Mouse (Mus musculus): ENCODE results near the gene Ndufc1. TPM values are rescaled to one million over a fixed set of nuclear protein-coding genes. Genes with fewer than 3 reads are reported as not detected.
"Not testable (repeated sequence)": the region's sequence is repeated elsewhere in the genome, so short reads cannot be mapped to it uniquely, and the experiment has no call there.

The Ndufc1 gene
- polyA plus RNA-seq, 1 experiment from 2014 or later: 672 TPM

DNA sequence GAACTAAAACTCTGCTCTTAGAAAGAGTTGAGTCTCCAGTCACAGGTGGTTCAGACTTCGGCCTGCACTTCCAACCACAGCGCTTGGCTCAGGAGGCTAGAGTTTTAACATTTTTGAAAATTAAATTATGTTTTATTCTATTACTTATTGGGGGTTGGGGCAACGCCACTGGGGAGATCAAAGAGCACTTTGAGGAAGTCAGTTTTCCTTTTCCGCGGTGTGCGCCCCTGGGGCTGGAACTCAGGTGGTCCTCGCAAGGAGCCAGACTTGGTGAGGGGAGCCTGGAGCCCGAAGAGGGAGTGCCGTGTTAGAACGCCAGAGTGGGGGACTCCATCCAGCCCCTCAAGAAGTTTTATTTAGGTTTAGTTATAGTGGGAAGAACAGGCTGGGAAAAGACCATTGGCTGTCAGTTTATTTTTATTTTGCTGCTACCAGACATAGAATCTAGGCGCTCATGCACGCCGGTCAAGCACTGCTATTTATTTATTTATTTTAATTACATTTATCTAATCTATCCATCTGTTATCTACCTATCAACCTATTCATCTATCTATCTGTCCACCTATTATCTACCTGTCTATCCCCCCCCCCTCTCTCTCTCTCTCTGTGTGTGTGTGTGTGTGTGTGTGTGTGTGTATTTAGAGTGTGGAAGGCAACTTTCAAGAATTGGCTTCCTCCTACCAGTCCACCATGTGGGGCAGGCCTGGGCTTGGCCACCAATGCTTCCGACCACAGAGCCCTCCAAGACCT is 49.1 kb downstream of the Ndufc1 start:
- Histone ChIP-seq H3K9ac (replicated peaks; ENCODE audit: low read length) (no peak overlapping the region), H3K9me3 (ENCODE audit: low read length) (no peaks in the 10 kb centered on the region), H3K27ac (ENCODE audit: low read length) (no peak overlapping the region), H3K4me2 (replicated peaks; ENCODE audit: low read depth, low read length) (peak overlapping the region; percentile 81), H3K4me3 (ENCODE audit: low read length) (peak overlapping the region; percentile 64), H3K36me3 (ENCODE audit: insufficient read depth, low read length) (no peaks in the 10 kb centered on the region), H3K27me3 (ENCODE audit: insufficient read depth, low read length) (0 out of 2 replicates have a peak, but pooled peaks cover 3% of the 10 kb centered on the region), H3K4me1 (ENCODE audit: insufficient read depth, low read length) (peaks cover 18% of the 10 kb centered on the region)
- ATAC-seq (ENCODE audit: low FRiP score, low TSS enrichment): no peak
- 32% methylated on average over 14 of the region's 14 CpGs for WGBS

GRCm38 (mm10) chr3:51358660-51359557 is 49.9 kb downstream of the Ndufc1 start:
- ATAC-seq (ENCODE audit: low FRiP score, low TSS enrichment): peak; percentile 83
- no peaks in the 10 kb centered on the region for H3K9me3 ChIP-seq (ENCODE audit: low read length)
- H3K36me3 ChIP-seq (ENCODE audit: insufficient read depth, low read length): no peaks in the 10 kb centered on the region
- peak overlapping the region; percentile 81 for H3K4me2 ChIP-seq (replicated peaks; ENCODE audit: low read depth, low read length)
- WGBS: under 1% methylated on average over 50 of the region's 50 CpGs
- H3K4me1 ChIP-seq (ENCODE audit: insufficient read depth, low read length): peaks cover 14% of the 10 kb centered on the region
- H3K4me3 ChIP-seq (ENCODE audit: low read length): peak overlapping the region; percentile 64
- 0 out of 2 replicates have a peak, but pooled peaks cover 2% of the 10 kb centered on the region for H3K27me3 ChIP-seq (ENCODE audit: insufficient read depth, low read length)
- H3K27ac ChIP-seq (ENCODE audit: low read length): 0 out of 2 replicates have a peak overlapping the region, but pooled peaks have one; percentile 1
- H3K9ac ChIP-seq (replicated peaks; ENCODE audit: low read length): peak overlapping the region; percentile 71

DNA sequence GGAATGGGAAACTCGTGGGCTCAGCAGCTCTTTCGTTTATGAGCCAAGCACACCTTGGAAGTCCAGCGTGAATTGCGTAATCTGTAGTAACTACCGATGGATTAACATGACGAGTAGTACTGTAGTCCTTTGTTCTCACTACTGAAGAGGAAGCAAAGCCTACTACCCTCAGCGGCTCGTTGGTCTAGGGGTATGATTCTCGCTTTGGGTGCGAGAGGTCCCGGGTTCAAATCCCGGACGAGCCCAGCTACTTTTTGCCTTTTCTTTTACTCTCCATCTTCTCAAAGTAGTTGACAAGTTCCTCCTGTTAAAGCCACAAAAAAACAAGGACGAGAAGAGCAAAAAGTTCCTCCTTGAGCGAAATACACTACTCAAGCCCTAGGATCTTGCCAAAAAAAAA is 50.6 kb downstream of the Ndufc1 start:
- H3K27ac ChIP-seq (ENCODE audit: low read length): no peak overlapping the region
- H3K4me3 ChIP-seq (ENCODE audit: low read length): peak overlapping the region; percentile 64
- peak overlapping the region; percentile 71; the same call in 1 of the 2 replicates for H3K9ac ChIP-seq (replicated peaks; ENCODE audit: low read length)
- H3K4me2 ChIP-seq (replicated peaks; ENCODE audit: low read depth, low read length): peak overlapping the region; percentile 81
- H3K4me1 ChIP-seq (ENCODE audit: insufficient read depth, low read length): peaks cover 14% of the 10 kb centered on the region
- 1% methylated on average over 15 of the region's 15 CpGs for WGBS
- ATAC-seq (ENCODE audit: low FRiP score, low TSS enrichment): 0 out of 2 replicates have a peak, but pooled peaks have one; percentile 23
- no peaks in the 10 kb centered on the region for H3K27me3 ChIP-seq (ENCODE audit: insufficient read depth, low read length)
- H3K36me3 ChIP-seq (ENCODE audit: insufficient read depth, low read length): no peaks in the 10 kb centered on the region
- H3K9me3 ChIP-seq (ENCODE audit: low read length): no peaks in the 10 kb centered on the region

GRCm38 (mm10) chr3:51357624-51358023 is 51.2 kb downstream of the Ndufc1 start:
- whole genome bisulfite sequencing: 9% methylated on average over 14 of the region's 14 CpGs
- no peak overlapping the region for H3K27ac ChIP-seq (ENCODE audit: low read length)
- no peak for ATAC-seq (ENCODE audit: low FRiP score, low TSS enrichment)
- peak overlapping the region; percentile 81 for H3K4me2 ChIP-seq (replicated peaks; ENCODE audit: low read depth, low read length)
- H3K9me3 ChIP-seq (ENCODE audit: low read length): no peaks in the 10 kb centered on the region
- H3K27me3 ChIP-seq (ENCODE audit: insufficient read depth, low read length): no peaks in the 10 kb centered on the region
- H3K9ac ChIP-seq (replicated peaks; ENCODE audit: low read length): peak overlapping the region; percentile 56; the same call in 1 of the 2 replicates
- peak overlapping the region; percentile 64 for H3K4me3 ChIP-seq (ENCODE audit: low read length)
- peaks cover 14% of the 10 kb centered on the region for H3K4me1 ChIP-seq (ENCODE audit: insufficient read depth, low read length)
- no peaks in the 10 kb centered on the region for H3K36me3 ChIP-seq (ENCODE audit: insufficient read depth, low read length)

DNA sequence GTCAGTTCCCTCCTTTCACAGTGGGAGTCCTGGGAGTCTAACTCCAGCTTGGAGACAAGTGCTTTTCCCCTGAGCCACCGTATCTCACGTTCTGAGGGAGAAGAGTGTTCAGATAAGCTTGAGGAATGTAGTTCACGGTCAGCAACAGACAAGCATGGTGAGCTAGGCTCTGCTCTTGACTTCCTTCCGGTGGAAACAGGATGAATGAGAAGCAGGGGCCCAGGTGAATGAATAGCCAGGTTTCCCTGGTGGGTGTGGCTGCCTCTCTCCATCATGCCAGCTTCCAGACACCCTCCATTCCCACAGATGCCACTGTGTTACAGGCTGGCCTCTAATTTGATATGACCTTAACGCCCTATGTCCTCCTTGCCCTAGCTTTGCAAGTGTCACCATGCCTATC is 51.7 kb downstream of the Ndufc1 start:
- no peaks in the 10 kb centered on the region for H3K36me3 ChIP-seq (ENCODE audit: insufficient read depth, low read length)
- H3K9me3 ChIP-seq (ENCODE audit: low read length): no peaks in the 10 kb centered on the region
- H3K4me2 ChIP-seq (replicated peaks; ENCODE audit: low read depth, low read length): no peak overlapping the region; the same call in 1 of the 2 replicates
- 43% methylated on average over 5 of the region's 5 CpGs for WGBS
- no peak for ATAC-seq (ENCODE audit: low FRiP score, low TSS enrichment)
- peaks cover 14% of the 10 kb centered on the region for H3K4me1 ChIP-seq (ENCODE audit: insufficient read depth, low read length)
- no peak overlapping the region for H3K9ac ChIP-seq (replicated peaks; ENCODE audit: low read length)
- no peak overlapping the region for H3K4me3 ChIP-seq (ENCODE audit: low read length)
- H3K27me3 ChIP-seq (ENCODE audit: insufficient read depth, low read length): no peaks in the 10 kb centered on the region
- no peak overlapping the region for H3K27ac ChIP-seq (ENCODE audit: low read length)

DNA sequence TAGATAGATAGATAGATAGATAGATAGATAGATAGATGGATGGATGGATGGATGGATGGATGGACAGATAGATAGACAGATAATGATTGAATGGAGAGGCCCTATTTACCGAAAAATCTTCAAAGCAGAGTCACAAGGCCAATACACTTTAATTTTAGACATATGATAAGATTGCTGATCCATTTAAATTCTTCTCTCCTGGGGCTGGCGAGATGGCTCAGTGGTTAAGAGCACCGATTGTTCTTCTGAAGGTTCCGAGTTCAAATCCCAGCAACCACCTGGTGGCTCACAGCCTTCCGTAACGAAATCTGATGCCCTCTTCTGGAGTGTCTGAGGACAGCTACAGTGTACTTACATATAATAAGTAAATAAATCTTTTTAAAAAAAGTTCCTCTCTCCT is 53.8 kb downstream of the Ndufc1 start:
- 93% methylated on average over 6 of the region's 6 CpGs for WGBS
- not testable (repeated sequence) for ATAC-seq (ENCODE audit: low FRiP score, low TSS enrichment); H3K36me3 ChIP-seq (ENCODE audit: insufficient read depth, low read length); H3K4me2 ChIP-seq (replicated peaks; ENCODE audit: low read depth, low read length); H3K27me3 ChIP-seq (ENCODE audit: insufficient read depth, low read length); H3K9me3 ChIP-seq (ENCODE audit: low read length); H3K9ac ChIP-seq (replicated peaks; ENCODE audit: low read length); H3K27ac ChIP-seq (ENCODE audit: low read length); H3K4me3 ChIP-seq (ENCODE audit: low read length)
- H3K4me1 ChIP-seq (ENCODE audit: insufficient read depth, low read length): peaks cover 12% of the 10 kb centered on the region; the same call in 1 of the 2 replicates

Other genes with a start within 250 kb of the Ndufc1 start
- 7.2 and 7.9 TPM in 2 replicates for gene Noct, start 184.5 kb downstream of the Ndufc1 start, polyA plus RNA-seq (2015; fragmentation: Nextera tagmentation; extraction: Ambion mirVana)
- 62.9 and 64.4 TPM in 2 replicates for gene Elf2, start 68.3 kb downstream of the Ndufc1 start, polyA plus RNA-seq (2015; fragmentation: Nextera tagmentation; extraction: Ambion mirVana)
- 7.3 and 10.5 TPM in 2 replicates for gene Mgarp, start 12.2 kb downstream of the Ndufc1 start, polyA plus RNA-seq (2015; fragmentation: Nextera tagmentation; extraction: Ambion mirVana)
- gene Naa15, start 6.2 kb upstream of the Ndufc1 start, polyA plus RNA-seq (2015; fragmentation: Nextera tagmentation; extraction: Ambion mirVana): 37.7 and 40.9 TPM in 2 replicates
- 22.5 and 23.2 TPM in 2 replicates for gene Rab33b, start 74.9 kb upstream of the Ndufc1 start, polyA plus RNA-seq (2015; fragmentation: Nextera tagmentation; extraction: Ambion mirVana)
- gene Setd7, start 151.9 kb upstream of the Ndufc1 start, polyA plus RNA-seq (2015; fragmentation: Nextera tagmentation; extraction: Ambion mirVana): 2.5 and 3.1 TPM in 2 replicates

Data from kidney, embryonic 16.5 days (tissue).